ENCODE assay signal across 9 mouse cellular contexts in the genomic region with DNA sequence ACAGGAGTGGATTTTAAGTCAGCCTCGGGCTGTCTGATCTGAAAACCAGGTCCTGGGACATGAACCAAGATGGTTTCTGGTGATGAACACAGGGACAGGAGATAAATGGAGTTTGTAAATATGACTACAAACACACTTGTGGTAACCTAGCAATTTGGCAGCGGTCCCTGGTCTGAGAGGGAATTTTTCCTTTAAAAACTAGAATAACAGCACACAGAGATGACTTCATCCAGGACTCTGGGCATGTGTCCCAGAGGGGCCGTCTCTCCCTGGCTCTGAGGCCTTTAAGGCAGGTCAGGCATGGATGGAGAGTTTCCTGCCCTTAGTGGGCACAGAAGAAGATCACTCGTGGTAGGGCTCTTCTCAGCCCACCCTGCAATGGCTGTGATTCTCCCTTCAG.
A peak's percentile ranks its signal among the peaks of the same experiment; 100 is the strongest.
DNase-seq lines count a peak whose midpoint lies in the region; ATAC-seq and TF ChIP-seq lines count a peak whose summit lies in the region.
"Had no signal": no experiment of that assay in that cellular context is flagged by ENCODE, and none has a peak within 500 bp of the region (broad histone marks: within the 10 kb centered on the region; RNA-seq: fewer than 3 reads in every experiment).

No protein-coding gene starts in this region.

- no peak overlapping the region for H3K4me2 ChIP-seq in heart, embryonic 13.5 days
- H3K4me2 ChIP-seq in limb, embryonic 15.5 days = no peak overlapping the region
- no peak overlapping the region for H3K4me2 ChIP-seq in liver, postnatal 0 days (ENCODE audit: low read depth, low read length)

- no peaks in the 10 kb centered on the region for H3K9me3 ChIP-seq in heart, embryonic 13.5 days
- no peaks in the 10 kb centered on the region for H3K9me3 ChIP-seq in limb, embryonic 15.5 days
- no peaks in the 10 kb centered on the region for H3K9me3 ChIP-seq in liver, postnatal 0 days (ENCODE audit: low read length)

- H3K4me3 ChIP-seq in heart, embryonic 13.5 days = no peak overlapping the region
- no peak overlapping the region for H3K4me3 ChIP-seq in limb, embryonic 15.5 days
- H3K4me3 ChIP-seq in liver, postnatal 0 days (ENCODE audit: low read depth, low read length) = no peak overlapping the region
- H3K4me3 ChIP-seq: megakaryocyte, embryonic 14.5 days had no signal

- DNase-seq in left cerebral cortex, postnatal 25 days (ENCODE audit: low spot score in 2 of 2) = peak; percentile 4 to 5
- no peak for DNase-seq in left cerebral cortex, adult 8-10 months (ENCODE audit: low spot score in 2 of 2)
- DNase-seq in brain, adult 2 months (ENCODE audit: low read depth, low spot score) = peak; percentile 20
- DNase-seq in testis, postnatal 10 days (ENCODE audit: low spot score) = peak; percentile 78
- DNase-seq in liver, postnatal 0 days = no peak

- H3K36me3 ChIP-seq in heart, embryonic 13.5 days = no peaks in the 10 kb centered on the region
- no peaks in the 10 kb centered on the region for H3K36me3 ChIP-seq in limb, embryonic 15.5 days
- no peaks in the 10 kb centered on the region for H3K36me3 ChIP-seq in liver, postnatal 0 days (replicated peaks; ENCODE audit: insufficient read depth, low read length)

- H3K27me3 ChIP-seq in heart, embryonic 13.5 days (replicated peaks) = no peaks in the 10 kb centered on the region
- no peaks in the 10 kb centered on the region for H3K27me3 ChIP-seq in limb, embryonic 15.5 days
- no peaks in the 10 kb centered on the region for H3K27me3 ChIP-seq in liver, postnatal 0 days (ENCODE audit: insufficient read depth, low read length)
- H3K27me3 ChIP-seq: megakaryocyte, embryonic 14.5 days had no signal

- ATAC-seq in heart, embryonic 13.5 days (ENCODE audit: extremely low read depth, insufficient number of reproducible peaks, low FRiP score, low TSS enrichment) = no peak
- ATAC-seq in limb, embryonic 15.5 days (ENCODE audit: insufficient number of reproducible peaks, low FRiP score, low TSS enrichment, low read depth) = no peak; the same call in 1 of the 2 replicates
- ATAC-seq in erythroblast, adult 5-6 weeks (replicated peaks; ENCODE audit: low FRiP score, poor library complexity, severe bottlenecking) = no peak
- ATAC-seq in liver, postnatal 0 days = no peak

- 0 out of 2 replicates have a peak overlapping the region, but pooled peaks have one; percentile 37 for H3K27ac ChIP-seq in heart, embryonic 13.5 days (replicated peaks)
- peak overlapping the region; percentile 64 for H3K27ac ChIP-seq in limb, embryonic 15.5 days
- no peak overlapping the region for H3K27ac ChIP-seq in liver, postnatal 0 days (ENCODE audit: low read depth)

- H3K4me1 ChIP-seq in heart, embryonic 13.5 days = peaks cover 9% of the 10 kb centered on the region
- H3K4me1 ChIP-seq in limb, embryonic 15.5 days = peaks cover 7% of the 10 kb centered on the region
- no peaks in the 10 kb centered on the region for H3K4me1 ChIP-seq in liver, postnatal 0 days (ENCODE audit: insufficient read depth)
- H3K4me1 ChIP-seq: megakaryocyte, embryonic 14.5 days had no signal

- no peak for TF ChIP-seq EP300 in liver, postnatal 0 days (IDR thresholded peaks at IDR 0.05; ENCODE audit: low read depth)

- TF ChIP-seq CTCF in liver, postnatal 0 days (IDR thresholded peaks at IDR 0.05; ENCODE audit: low read depth) = no peak

- 44% methylated on average over 4 of the region's 4 CpGs for WGBS in heart, embryonic 13.5 days
- WGBS in limb, embryonic 15.5 days = 44% methylated on average over 4 of the region's 4 CpGs
- 56% methylated on average over 4 of the region's 4 CpGs for WGBS in liver, postnatal 0 days (ENCODE audit: insufficient replicate concordance)

- intact Hi-C loops in left cerebral cortex, postnatal 25 days (cut with DNase I) = no loop called here

- no peak overlapping the region for H3K9ac ChIP-seq in heart, embryonic 13.5 days
- H3K9ac ChIP-seq in limb, embryonic 15.5 days = no peak overlapping the region
- H3K9ac ChIP-seq in liver, postnatal 0 days (replicated peaks) = no peak overlapping the region

Comparison
In these comparisons a context has a peak if more than half of its experiments do, and no peak if none do; other contexts are left out.
1. DNase-seq: peak in left cerebral cortex, postnatal 25 days (2 of 2), brain, adult 2 months (single experiment) and testis, postnatal 10 days (single experiment); none in left cerebral cortex, adult 8-10 months (0 of 2) and liver, postnatal 0 days (single experiment).